Mouse (Mus musculus) CH12.LX (cell line): ENCODE measurements around the gene Olfr986. TPM values are rescaled to one million over a fixed set of nuclear protein-coding genes. Genes with fewer than 3 reads are reported as not detected.

Experiments used
- DNase-seq: peaks from one replicate; pipeline ENCODE4 v3.0.0-alpha.2; 2013; ENCODE audit errors: extremely low read depth
- H3K27ac ChIP-seq: 2 replicates; pipeline ENCODE4 v1.5.1; 2012; ENCODE audit warnings: low read depth, mild to moderate bottlenecking, control low read depth, moderate library complexity; ENCODE audit not compliant: insufficient read depth
- H3K27me3 ChIP-seq: replicated peaks from 2 replicates; pipeline ENCODE3; 2012; ENCODE audit warnings: inconsistent platforms
- H3K36me3 ChIP-seq, 2 experiments: replicated peaks in 1 of 2; 2 replicates each; pipeline versions ENCODE3 to v1.6.1; 2012; ENCODE audit warnings: inconsistent platforms in 1 of 2, low read length in 1 of 2, mild to moderate bottlenecking in 1 of 2, mixed read lengths in 1 of 2, moderate library complexity in 1 of 2; ENCODE audit not compliant: control insufficient read depth in 1 of 2, insufficient read depth in 1 of 2
- H3K4me1 ChIP-seq, 2 experiments: 2 replicates each; pipeline ENCODE4 v1.6.1; 2012; ENCODE audit warnings: inconsistent platforms in 1 of 2, moderate library complexity in 1 of 2; ENCODE audit not compliant: insufficient read depth in 2 of 2, control insufficient read depth in 1 of 2
- H3K4me2 ChIP-seq: 2 replicates; pipeline ENCODE4 v1.6.1; 2012; ENCODE audit warnings: low read depth, mild to moderate bottlenecking, control low read depth; ENCODE audit not compliant: poor library complexity, insufficient read depth, severe bottlenecking
- H3K4me3 ChIP-seq, 3 experiments: fragments of 150-350 bp in 1 of 3; sonication (generic) in 1 of 3; replicated peaks in 1 of 3; 2 replicates each; pipeline versions ENCODE3 to v1.5.1; 2011 to 2012; ENCODE audit warnings: low read depth in 2 of 3, low read length in 2 of 3, mild to moderate bottlenecking in 2 of 3, moderate library complexity in 2 of 3, control low read depth in 1 of 3, improper control_type of control experiment in 1 of 3, inconsistent platforms in 1 of 3, mixed read lengths in 1 of 3; ENCODE audit not compliant: poor library complexity in 1 of 3
- H3K79me2 ChIP-seq: replicated peaks from 2 replicates; pipeline ENCODE4 v1.6.1; 2012; ENCODE audit warnings: mild to moderate bottlenecking, moderate library complexity; ENCODE audit not compliant: control insufficient read depth, poor library complexity, insufficient read depth, severe bottlenecking; ENCODE audit errors: extremely low read depth
- H3K9ac ChIP-seq: 2 replicates; pipeline ENCODE4 v1.6.1; 2012; ENCODE audit warnings: low read depth, mild to moderate bottlenecking, control low read depth, moderate library complexity; ENCODE audit not compliant: insufficient read depth
- H3K9me3 ChIP-seq: replicated peaks from 2 replicates; pipeline ENCODE3; 2012; ENCODE audit warnings: low read length, inconsistent platforms, mixed read lengths
- BHLHE40 ChIP-seq: IDR thresholded peaks from 2 replicates; pipeline ENCODE4 v1.6.1; 2011; ENCODE audit warnings: mild to moderate bottlenecking, low read depth, low read length, improper control_type of control experiment
- CHD1 ChIP-seq: IDR thresholded peaks from 2 replicates; pipeline ENCODE4 v1.6.1; 2012; ENCODE audit warnings: low read depth, low read length, improper control_type of control experiment, inconsistent platforms
- CHD2 ChIP-seq: IDR thresholded peaks from 2 replicates; pipeline ENCODE4 v1.6.1; 2011; ENCODE audit warnings: low read length, improper control_type of control experiment
- CTCF ChIP-seq, 2 experiments: IDR thresholded peaks in 1 of 2; conservative IDR thresholded peaks in 1 of 2; 2 replicates each; pipeline ENCODE4 v1.5.1; 2011 to 2012; ENCODE audit warnings: low read depth in 2 of 2, low read length in 2 of 2, improper control_type of control experiment in 1 of 2, inconsistent platforms in 1 of 2, mild to moderate bottlenecking in 1 of 2, moderate library complexity in 1 of 2
- E2F4 ChIP-seq: IDR thresholded peaks from 2 replicates; pipeline ENCODE4 v1.6.1; 2011; ENCODE audit warnings: low read depth, low read length, improper control_type of control experiment; ENCODE audit not compliant: insufficient replicate concordance
- ELF1 ChIP-seq: IDR thresholded peaks from 2 replicates; pipeline ENCODE4 v1.6.1; 2014; ENCODE audit warnings: low read depth, mild to moderate bottlenecking, inconsistent platforms, low read length, improper control_type of control experiment
- EP300 ChIP-seq: IDR thresholded peaks from 2 replicates; pipeline ENCODE4 v1.6.1; 2011; ENCODE audit warnings: low read length, improper control_type of control experiment
- ETS1 ChIP-seq: conservative IDR thresholded peaks from 2 replicates; pipeline ENCODE4 v1.6.1; 2012; ENCODE audit warnings: low read depth, mild to moderate bottlenecking, inconsistent platforms, low read length, improper control_type of control experiment, moderate library complexity
- GABPA ChIP-seq: IDR thresholded peaks from 2 replicates; pipeline ENCODE4 v1.6.1; 2012; ENCODE audit warnings: low read depth, low read length, improper control_type of control experiment, inconsistent platforms; ENCODE audit not compliant: insufficient replicate concordance
- HCFC1 ChIP-seq: IDR thresholded peaks from 2 replicates; pipeline ENCODE4 v1.6.1; 2012; ENCODE audit warnings: low read depth, mild to moderate bottlenecking, inconsistent platforms, low read length, improper control_type of control experiment
- IRF4 ChIP-seq: IDR thresholded peaks from 2 replicates; pipeline ENCODE4 v1.6.1; 2014; ENCODE audit warnings: low read depth, mild to moderate bottlenecking, inconsistent platforms, low read length, improper control_type of control experiment
- JUN ChIP-seq: IDR thresholded peaks from 2 replicates; pipeline ENCODE4 v1.6.1; 2011; ENCODE audit warnings: low read depth, mild to moderate bottlenecking, low read length, improper control_type of control experiment, moderate library complexity; ENCODE audit not compliant: insufficient read depth
- JUND ChIP-seq: conservative IDR thresholded peaks from 2 replicates; pipeline ENCODE4 v1.6.1; 2011; ENCODE audit warnings: low read depth, low read length, improper control_type of control experiment
- KAT2A ChIP-seq: IDR thresholded peaks from 2 replicates; pipeline ENCODE4 v1.6.1; 2012; ENCODE audit warnings: low read length, improper control_type of control experiment, inconsistent platforms; ENCODE audit not compliant: insufficient replicate concordance
- MAFK ChIP-seq: IDR thresholded peaks from 2 replicates; pipeline ENCODE4 v1.6.1; 2011; ENCODE audit warnings: low read length, improper control_type of control experiment; ENCODE audit not compliant: insufficient replicate concordance
- MAX ChIP-seq: IDR thresholded peaks from 2 replicates; pipeline ENCODE4 v1.6.1; 2011; ENCODE audit warnings: low read length, improper control_type of control experiment
- MAZ ChIP-seq: IDR thresholded peaks from 2 replicates; pipeline ENCODE4 v1.6.1; 2012; ENCODE audit warnings: low read depth, mild to moderate bottlenecking, inconsistent platforms, low read length, improper control_type of control experiment, moderate library complexity
- MEF2A ChIP-seq: IDR thresholded peaks from 2 replicates; pipeline ENCODE4 v1.6.1; 2014; ENCODE audit warnings: low read depth, mild to moderate bottlenecking, inconsistent platforms, low read length, improper control_type of control experiment, borderline replicate concordance
- MXI1 ChIP-seq: IDR thresholded peaks from 2 replicates; pipeline ENCODE4 v1.6.1; 2011; ENCODE audit warnings: mild to moderate bottlenecking, low read depth, low read length, improper control_type of control experiment
- MYC ChIP-seq: IDR thresholded peaks from 2 replicates; pipeline ENCODE4 v1.6.1; 2011; ENCODE audit warnings: low read depth, mild to moderate bottlenecking, improper control_type of control experiment, low read length
- NELFE ChIP-seq: IDR thresholded peaks from 2 replicates; pipeline ENCODE4 v1.6.1; 2011; ENCODE audit warnings: low read depth, low read length, improper control_type of control experiment
- NRF1 ChIP-seq: IDR thresholded peaks from 2 replicates; pipeline ENCODE4 v1.6.1; 2014; ENCODE audit warnings: low read depth, mild to moderate bottlenecking, inconsistent platforms, low read length, improper control_type of control experiment, moderate library complexity
- PAX5 ChIP-seq: IDR thresholded peaks from 2 replicates; pipeline ENCODE4 v1.6.1; 2012; ENCODE audit warnings: low read length, inconsistent platforms, mixed read lengths
- POLR2A ChIP-seq: IDR thresholded peaks from 2 replicates; pipeline ENCODE4 v1.6.1; 2011; ENCODE audit warnings: low read depth, mild to moderate bottlenecking, improper control_type of control experiment, low read length
- POLR2AphosphoS2 ChIP-seq: IDR thresholded peaks from 2 replicates; pipeline ENCODE4 v1.6.1; 2011; ENCODE audit warnings: low read depth, low read length, improper control_type of control experiment
- RAD21 ChIP-seq: IDR thresholded peaks from 2 replicates; pipeline ENCODE4 v1.6.1; 2011; ENCODE audit warnings: low read depth, mild to moderate bottlenecking, low read length, improper control_type of control experiment, moderate library complexity
- RCOR1 ChIP-seq: conservative IDR thresholded peaks from 2 replicates; pipeline ENCODE4 v1.6.1; 2012; ENCODE audit warnings: low read depth, mild to moderate bottlenecking, inconsistent platforms, low read length, improper control_type of control experiment
- SIN3A ChIP-seq: IDR thresholded peaks from 2 replicates; pipeline ENCODE4 v1.6.1; 2012; ENCODE audit warnings: low read length, improper control_type of control experiment, inconsistent platforms
- SMC3 ChIP-seq: IDR thresholded peaks from 2 replicates; pipeline ENCODE4 v1.6.1; 2011; ENCODE audit warnings: low read depth, low read length, improper control_type of control experiment
- TBP ChIP-seq: conservative IDR thresholded peaks from 2 replicates; pipeline ENCODE4 v1.6.1; 2011; ENCODE audit warnings: low read depth, low read length, improper control_type of control experiment
- UBTF ChIP-seq: IDR thresholded peaks from 2 replicates; pipeline ENCODE4 v1.6.1; 2012; ENCODE audit warnings: low read depth, mild to moderate bottlenecking, inconsistent platforms, low read length, improper control_type of control experiment, moderate library complexity
- USF1 ChIP-seq: IDR thresholded peaks from 2 replicates; pipeline ENCODE4 v1.6.1; 2014; ENCODE audit warnings: low read depth, mild to moderate bottlenecking, inconsistent platforms, low read length, improper control_type of control experiment
- USF2 ChIP-seq: conservative IDR thresholded peaks from 2 replicates; pipeline ENCODE4 v1.6.1; 2011; ENCODE audit warnings: low read depth, low read length, improper control_type of control experiment
- ZC3H11A ChIP-seq: IDR thresholded peaks from 2 replicates; pipeline ENCODE4 v1.6.1; 2012; ENCODE audit warnings: low read depth, mild to moderate bottlenecking, inconsistent platforms, low read length, improper control_type of control experiment
- ZKSCAN1 ChIP-seq: IDR thresholded peaks from 2 replicates; pipeline ENCODE4 v1.6.1; 2012; ENCODE audit warnings: low read depth, inconsistent platforms, low read length, improper control_type of control experiment, borderline replicate concordance
- ZMIZ1 ChIP-seq: IDR thresholded peaks from 2 replicates; pipeline ENCODE4 v1.6.1; 2012; ENCODE audit warnings: low read depth, mild to moderate bottlenecking, inconsistent platforms, low read length, improper control_type of control experiment
- ZNF384 ChIP-seq: IDR thresholded peaks from 2 replicates; pipeline ENCODE4 v1.6.1; 2012; ENCODE audit warnings: low read depth, low read length, improper control_type of control experiment, inconsistent platforms
- dilution Hi-C: fragments of 300-500 bp; cut with MboI; formaldehyde crosslinking; loops from 2 replicates; pipeline ENCODE4 v1.14.3; 2020; ENCODE audit warnings: low sequenced_read_pairs; ENCODE audit not compliant: extremely low pct_unique_long_range_greater_than_20kb, extremely low pct_ligation_motif_present
- in situ Hi-C: fragments of 300-500 bp; cut with MboI; formaldehyde crosslinking; loops from 3 replicates; pipeline ENCODE4 v1.14.3; 2019; ENCODE audit warnings: low sequenced_read_pairs, low pct_ligation_motif_present, low pct_unique_long_range_greater_than_20kb, mixed read lengths
- polyA plus RNA-seq: library from polyadenylated mRNA; unstranded; fragments of >175 nt; gene quantifications from 2 replicates; pipeline ENCODE4 v1.2.1, GENCODE M21; 2012; ENCODE audit warnings: low read depth; ENCODE audit not compliant: insufficient read length
- total RNA-seq, 2 experiments: library from RNA; depleted of rRNA; stranded (reverse); fragments of 300-350 nt in 1 of 2; fragments of >200 nt in 1 of 2; gene quantifications; 2 replicates each; pipeline ENCODE4 v1.2.3; 2012 to 2014

Gene Olfr986
- total and polyA plus RNA-seq, 3 experiments: 0.04 TPM; not detected in 2

- dilution Hi-C loops (no loop called here), in situ Hi-C loops (loop anchor here (10.0 kb wide), 1 partner anchor 58 kb away; the partner anchor contains the start of gene Olfr985)
- peak within 1 kb of the TSS; percentile 35 for H3K27ac ChIP-seq
- peak; percentile 50 for TF ChIP-seq USF2
- TF ChIP-seq ZMIZ1: no peak; the same call in 1 of the 2 replicates
- no peak for TF ChIP-seq JUND
- peak; percentile 2 for TF ChIP-seq RAD21
- TF ChIP-seq ZKSCAN1: no peak
- TF ChIP-seq ETS1: no peak
- no peak for TF ChIP-seq UBTF
- no peak for TF ChIP-seq PAX5
- TF ChIP-seq MAFK: no peak
- peak; percentile 75 for TF ChIP-seq SIN3A
- TF ChIP-seq ZC3H11A: no peak
- TF ChIP-seq MXI1: peak; percentile 97
- TF ChIP-seq MYC: peak; percentile 87
- TF ChIP-seq POLR2A: peak; percentile 82
- peak; percentile 79 for TF ChIP-seq USF1
- TF ChIP-seq TBP: 0 out of 2 replicates have a peak, but pooled peaks have one; percentile 49
- TF ChIP-seq E2F4: no peak
- peak; percentile 95 for TF ChIP-seq MAX
- no peak for TF ChIP-seq EP300
- peak; percentile 39; the same call in 1 of the 2 replicates for TF ChIP-seq ZNF384
- TF ChIP-seq ELF1: peak; percentile 86
- peak; percentile 56; the same call in 1 of the 2 replicates for TF ChIP-seq KAT2A
- TF ChIP-seq IRF4: 0 out of 2 replicates have a peak, but pooled peaks have one; percentile 12
- TF ChIP-seq NRF1: 0 out of 2 replicates have a peak, but pooled peaks have one; percentile 21
- peak; percentile 38; the same call in 1 of the 2 replicates for TF ChIP-seq BHLHE40
- no peak for TF ChIP-seq MEF2A
- peak; percentile 68 for TF ChIP-seq NELFE
- no peak for TF ChIP-seq JUN
- TF ChIP-seq MAZ: no peak
- TF ChIP-seq HCFC1: peak; percentile 82
- no peak for TF ChIP-seq SMC3
- TF ChIP-seq POLR2AphosphoS2: no peak
- peak in 1 of 2 experiments; percentile 44; a peak in 2 of 4 replicates for TF ChIP-seq CTCF (conservative IDR thresholded peaks at IDR 0.05 in 1 of 2, IDR thresholded peaks at IDR 0.05 in 1 of 2; ENCODE audit: low read depth in 2 of 2, low read length in 2 of 2)
- TF ChIP-seq CHD1: no peak
- no peak for TF ChIP-seq GABPA
- no peak for TF ChIP-seq RCOR1
- TF ChIP-seq CHD2: no peak
These were observed 11.6 kb downstream of the Olfr986 start, which contains the start of gene Zfp202 for GRCm38 (mm10) chr9:40192098-40193038. Zfp202 (plus strand) TSS chr9:40192316.

More at GRCm38 (mm10) chr9:40192098-40193038, 11.6 kb downstream of the Olfr986 start, which contains the start of gene Zfp202:
- peak within 1 kb of the TSS; percentile 63 for H3K4me2 ChIP-seq
- DNase-seq: peak; percentile 82
- peaks cover 6% of the 10 kb centered on the region for H3K79me2 ChIP-seq
- peaks cover 9 to 45% of the 10 kb centered on the region in 2 experiments for H3K4me1 ChIP-seq
- H3K27me3 ChIP-seq: no peaks in the 10 kb centered on the region
- H3K36me3 ChIP-seq: peaks cover 0 to 12% of the 10 kb centered on the region in 2 experiments
- H3K4me3 ChIP-seq: peak within 1 kb of the TSS; percentile 67 to 86 (median 75)
- no peaks in the 10 kb centered on the region for H3K9me3 ChIP-seq
- peak within 1 kb of the TSS; percentile 75 for H3K9ac ChIP-seq
